ENCODE assay signal across 11 mouse cellular contexts in genomic region chr8:19935541-19936030, GRCm38 (mm10). TPM values are rescaled to one million over a fixed set of nuclear protein-coding genes. Genes with fewer than 3 reads are reported as not detected.
A peak's percentile ranks its signal among the peaks of the same experiment; 100 is the strongest.
DNase-seq lines count a peak whose midpoint lies in the region.
"Not testable (repeated sequence)": the region's sequence is repeated elsewhere in the genome, so short reads cannot be mapped to it uniquely, and the experiment has no call there.
"Had no signal": no experiment of that assay in that cellular context is flagged by ENCODE, and none has a peak within 500 bp of the region (broad histone marks: within the 10 kb centered on the region; RNA-seq: fewer than 3 reads in every experiment).

No protein-coding gene starts in this region.

- intact Hi-C loops in heart, postnatal 10 days (cut with DNase I); left cerebral cortex, postnatal 4 days (cut with DNase I): not testable (repeated sequence)

- peak; percentile 1 for DNase-seq in CD4-positive, CD25-positive, alpha-beta regulatory T cell, adult 2 months (ENCODE audit: low read depth, low spot score)
- peak; percentile 3 for DNase-seq in adrenal gland, postnatal 14 days
- peak; percentile 5 to 8 for DNase-seq in gastrocnemius, adult 8-10 months (ENCODE audit: low spot score in 2 of 2)
- peak; percentile 0 to 2 for DNase-seq in heart, postnatal 10 days
- DNase-seq in left cerebral cortex, postnatal 4 days: peak; percentile 0
- DNase-seq in spleen, postnatal 10 days (ENCODE audit: low spot score in 2 of 2): peak; percentile 7 to 11
- DNase-seq in thymus, postnatal 10 days (ENCODE audit: low spot score in 2 of 2): peak; percentile 3 to 9
- peak; percentile 1 for DNase-seq in urinary bladder, postnatal 36 days (ENCODE audit: low spot score in 2 of 2)

RNA-seq across cellular contexts. Expression of gene Gm31371, which starts 32.4 kb away (rescaled TPM):
- total RNA-seq in adrenal gland, postnatal 14 days (2021): not detected in 2 replicates
- under 1 TPM in 2 of 4 experiments, not detected in 2; 0.13 to 0.16 TPM for total RNA-seq in gastrocnemius, adult 8-10 months (2022)
- total RNA-seq in heart, postnatal 10 days (2021): under 1 TPM; 0.14 to 0.27 TPM
- under 1 TPM in 1 of 2 experiments, not detected in 1; 0.30 TPM for total RNA-seq in left cerebral cortex, postnatal 4 days (2021)
- total RNA-seq: adrenal gland, postnatal 4 days; common myeloid progenitor, adult 5-6 weeks; megakaryocyte-erythroid progenitor cell, adult 5-6 weeks had no signal

Comparison
In these comparisons a context has a peak if more than half of its experiments do, and no peak if none do; other contexts are left out.
1. Peak in every context shown above with its lines: DNase-seq.